Mouse (Mus musculus): ENCODE data around the gene Pcsk6. TPM values are rescaled to one million over a fixed set of nuclear protein-coding genes. Genes with fewer than 3 reads are reported as not detected.
A peak's percentile ranks its signal among the peaks of the same experiment; 100 is the strongest.

Pcsk6 gene
- polyA plus RNA-seq, 1 experiment: 4.6 TPM

GRCm38 (mm10) chr7:66008892-66009273 is 147.3 kb downstream of the Pcsk6 start:
- no peak overlapping the region for H3K4me3 ChIP-seq (ENCODE audit: control insufficient read depth, low read depth, low read length)
- H3K27me3 ChIP-seq (ENCODE audit: control insufficient read depth, insufficient read depth, low read length): no peaks in the 10 kb centered on the region
- H3K4me1 ChIP-seq (ENCODE audit: control insufficient read depth, insufficient read depth, low read length): no peaks in the 10 kb centered on the region
- H3K36me3 ChIP-seq (ENCODE audit: control insufficient read depth, insufficient read depth, low read length): no peaks in the 10 kb centered on the region
- no peak overlapping the region for H3K27ac ChIP-seq (ENCODE audit: control insufficient read depth, insufficient read depth, low read depth, low read length)
- no peak for TF ChIP-seq CTCF (IDR thresholded peaks at IDR 0.05; ENCODE audit: control insufficient read depth, insufficient read depth, insufficient replicate concordance, low read depth, low read length)
- no peak for TF ChIP-seq POLR2A (IDR thresholded peaks at IDR 0.05; ENCODE audit: control insufficient read depth, low read depth, low read length)

GRCm38 (mm10) chr7:66010518-66010917 is 149.0 kb downstream of the Pcsk6 start:
- H3K4me1 ChIP-seq (ENCODE audit: control insufficient read depth, insufficient read depth, low read length): no peaks in the 10 kb centered on the region
- no peak overlapping the region for H3K27ac ChIP-seq (ENCODE audit: control insufficient read depth, insufficient read depth, low read depth, low read length)
- H3K4me3 ChIP-seq (ENCODE audit: control insufficient read depth, low read depth, low read length): no peak overlapping the region
- no peaks in the 10 kb centered on the region for H3K27me3 ChIP-seq (ENCODE audit: control insufficient read depth, insufficient read depth, low read length)
- TF ChIP-seq CTCF (IDR thresholded peaks at IDR 0.05; ENCODE audit: control insufficient read depth, insufficient read depth, insufficient replicate concordance, low read depth, low read length) (no peak), POLR2A (IDR thresholded peaks at IDR 0.05; ENCODE audit: control insufficient read depth, low read depth, low read length) (no peak)
- no peaks in the 10 kb centered on the region for H3K36me3 ChIP-seq (ENCODE audit: control insufficient read depth, insufficient read depth, low read length)

GRCm38 (mm10) chr7:66027747-66028146 is 166.2 kb downstream of the Pcsk6 start:
- no peak overlapping the region for H3K4me3 ChIP-seq (ENCODE audit: control insufficient read depth, low read depth, low read length)
- no peak for TF ChIP-seq POLR2A (IDR thresholded peaks at IDR 0.05; ENCODE audit: control insufficient read depth, low read depth, low read length)
- TF ChIP-seq CTCF (IDR thresholded peaks at IDR 0.05; ENCODE audit: control insufficient read depth, insufficient read depth, insufficient replicate concordance, low read depth, low read length): peak; percentile 11; the same call in 1 of the 2 replicates

GRCm38 (mm10) chr7:66028766-66029512 is 167.4 kb downstream of the Pcsk6 start:
- no peaks in the 10 kb centered on the region for H3K4me1 ChIP-seq (ENCODE audit: control insufficient read depth, insufficient read depth, low read length)
- TF ChIP-seq CTCF (IDR thresholded peaks at IDR 0.05; ENCODE audit: control insufficient read depth, insufficient read depth, insufficient replicate concordance, low read depth, low read length): no peak
- no peak for TF ChIP-seq POLR2A (IDR thresholded peaks at IDR 0.05; ENCODE audit: control insufficient read depth, low read depth, low read length)
- H3K4me3 ChIP-seq (ENCODE audit: control insufficient read depth, low read depth, low read length): no peak overlapping the region
- no peak overlapping the region for H3K27ac ChIP-seq (ENCODE audit: control insufficient read depth, insufficient read depth, low read depth, low read length)
- no peaks in the 10 kb centered on the region for H3K27me3 ChIP-seq (ENCODE audit: control insufficient read depth, insufficient read depth, low read length)
- H3K36me3 ChIP-seq (ENCODE audit: control insufficient read depth, insufficient read depth, low read length): no peaks in the 10 kb centered on the region

More at GRCm38 (mm10) chr7:66027747-66028146, 166.2 kb downstream of the Pcsk6 start:
- H3K27ac ChIP-seq (ENCODE audit: control insufficient read depth, insufficient read depth, low read depth, low read length): no peak overlapping the region
- H3K4me1 ChIP-seq (ENCODE audit: control insufficient read depth, insufficient read depth, low read length): no peaks in the 10 kb centered on the region
- H3K36me3 ChIP-seq (ENCODE audit: control insufficient read depth, insufficient read depth, low read length): no peaks in the 10 kb centered on the region
- H3K27me3 ChIP-seq (ENCODE audit: control insufficient read depth, insufficient read depth, low read length): no peaks in the 10 kb centered on the region

- H3K4me1 ChIP-seq (ENCODE audit: control insufficient read depth, insufficient read depth, low read length): no peaks in the 10 kb centered on the region
- no peaks in the 10 kb centered on the region for H3K36me3 ChIP-seq (ENCODE audit: control insufficient read depth, insufficient read depth, low read length)
- TF ChIP-seq POLR2A (IDR thresholded peaks at IDR 0.05; ENCODE audit: control insufficient read depth, low read depth, low read length) (no peak), CTCF (IDR thresholded peaks at IDR 0.05; ENCODE audit: control insufficient read depth, insufficient read depth, insufficient replicate concordance, low read depth, low read length) (no peak)
- H3K4me3 ChIP-seq (ENCODE audit: control insufficient read depth, low read depth, low read length): no peak overlapping the region
- no peaks in the 10 kb centered on the region for H3K27me3 ChIP-seq (ENCODE audit: control insufficient read depth, insufficient read depth, low read length)
- H3K27ac ChIP-seq (ENCODE audit: control insufficient read depth, insufficient read depth, low read depth, low read length): no peak overlapping the region
Measured at GRCm38 (mm10) chr7:66036809-66037208, 175.3 kb downstream of the Pcsk6 start.

GRCm38 (mm10) chr7:66038261-66038660 is 176.7 kb downstream of the Pcsk6 start:
- H3K36me3 ChIP-seq (ENCODE audit: control insufficient read depth, insufficient read depth, low read length): no peaks in the 10 kb centered on the region
- no peak overlapping the region for H3K27ac ChIP-seq (ENCODE audit: control insufficient read depth, insufficient read depth, low read depth, low read length)
- H3K4me3 ChIP-seq (ENCODE audit: control insufficient read depth, low read depth, low read length): no peak overlapping the region
- H3K27me3 ChIP-seq (ENCODE audit: control insufficient read depth, insufficient read depth, low read length): no peaks in the 10 kb centered on the region
- H3K4me1 ChIP-seq (ENCODE audit: control insufficient read depth, insufficient read depth, low read length): no peaks in the 10 kb centered on the region
- TF ChIP-seq POLR2A (IDR thresholded peaks at IDR 0.05; ENCODE audit: control insufficient read depth, low read depth, low read length): no peak
- no peak for TF ChIP-seq CTCF (IDR thresholded peaks at IDR 0.05; ENCODE audit: control insufficient read depth, insufficient read depth, insufficient replicate concordance, low read depth, low read length)

GRCm38 (mm10) chr7:66038730-66039129 is 177.2 kb downstream of the Pcsk6 start:
- TF ChIP-seq CTCF (IDR thresholded peaks at IDR 0.05; ENCODE audit: control insufficient read depth, insufficient read depth, insufficient replicate concordance, low read depth, low read length): no peak
- TF ChIP-seq POLR2A (IDR thresholded peaks at IDR 0.05; ENCODE audit: control insufficient read depth, low read depth, low read length): no peak
- no peaks in the 10 kb centered on the region for H3K4me1 ChIP-seq (ENCODE audit: control insufficient read depth, insufficient read depth, low read length)
- no peak overlapping the region for H3K4me3 ChIP-seq (ENCODE audit: control insufficient read depth, low read depth, low read length)
- no peak overlapping the region for H3K27ac ChIP-seq (ENCODE audit: control insufficient read depth, insufficient read depth, low read depth, low read length)
- no peaks in the 10 kb centered on the region for H3K36me3 ChIP-seq (ENCODE audit: control insufficient read depth, insufficient read depth, low read length)
- no peaks in the 10 kb centered on the region for H3K27me3 ChIP-seq (ENCODE audit: control insufficient read depth, insufficient read depth, low read length)

All from testis, adult 2 months (tissue).